Mouse (Mus musculus): ENCODE measurements around the gene 6030498E09Rik.

The 6030498E09Rik gene

GRCm38 (mm10) chrX:38772478-38772877, at the start of gene 6030498E09Rik:
6030498E09Rik (plus strand) TSS chrX:38772671.
- no peak for DNase-seq (ENCODE audit: low spot score in 2 of 2)

GRCm38 (mm10) chrX:38730081-38730480, 42.4 kb upstream of the 6030498E09Rik start:
- DNase-seq (ENCODE audit: low spot score in 2 of 2), result no peak

- no peak for DNase-seq (ENCODE audit: low spot score in 2 of 2)
These were observed 41.8 kb upstream of the 6030498E09Rik start for GRCm38 (mm10) chrX:38730639-38731038.

- no peak for DNase-seq (ENCODE audit: low spot score in 2 of 2)
These were observed 38.8 kb upstream of the 6030498E09Rik start for GRCm38 (mm10) chrX:38733683-38734082.

GRCm38 (mm10) chrX:38734916-38735880, 37.3 kb upstream of the 6030498E09Rik start:
- DNase-seq (ENCODE audit: low spot score in 2 of 2), result no peak

- DNase-seq (ENCODE audit: low spot score in 2 of 2), result no peak
These were observed 1.0 kb upstream of the 6030498E09Rik start for GRCm38 (mm10) chrX:38771453-38771852.

GRCm38 (mm10) chrX:38771886-38772285, 585 bp upstream of the 6030498E09Rik start:
- DNase-seq (ENCODE audit: low spot score in 2 of 2), result no peak

GRCm38 (mm10) chrX:38794373-38794772, 21.9 kb downstream of the 6030498E09Rik start:
- DNase-seq (ENCODE audit: low spot score in 2 of 2), result no peak

GRCm38 (mm10) chrX:38813934-38814333, 41.5 kb downstream of the 6030498E09Rik start:
- DNase-seq (ENCODE audit: low spot score in 2 of 2), result no peak

GRCm38 (mm10) chrX:38816841-38817240, 44.4 kb downstream of the 6030498E09Rik start:
- DNase-seq (ENCODE audit: low spot score in 2 of 2), result no peak

- no peak for DNase-seq (ENCODE audit: low spot score in 2 of 2)
These were observed 186.1 kb downstream of the 6030498E09Rik start for GRCm38 (mm10) chrX:38958571-38958970.

- DNase-seq (ENCODE audit: low spot score in 2 of 2), result no peak
These were observed 223.8 kb downstream of the 6030498E09Rik start for GRCm38 (mm10) chrX:38996265-38996664.
